ENCODE assay signal across 19 mouse cellular contexts in genomic region chr4:47936470-47937125, GRCm38 (mm10).
DNase-seq lines count a peak whose midpoint lies in the region; ATAC-seq and TF ChIP-seq lines count a peak whose summit lies in the region.
"Had no signal": no experiment of that assay in that cellular context is flagged by ENCODE, and none has a peak within 500 bp of the region (broad histone marks: within the 10 kb centered on the region; RNA-seq: fewer than 3 reads in every experiment).

No protein-coding gene starts in this region.

- intact Hi-C loops in heart, adult 2 months (cut with DNase I): no loop called here

- H3K27ac ChIP-seq in intestine, postnatal 0 days (ENCODE audit: low read depth, low read length): no peak overlapping the region
- H3K27ac ChIP-seq in stomach, embryonic 16.5 days (ENCODE audit: low read length): peak overlapping the region; percentile 25; the same call in 1 of the 2 replicates
- H3K27ac ChIP-seq in heart, adult 2 months: no peak overlapping the region
- H3K27ac ChIP-seq: embryonic facial prominence, embryonic 13.5 days; forebrain, embryonic 12.5 days; heart, embryonic 10.5 days; hindbrain, embryonic 10.5 days; hindbrain, embryonic 14.5 days had no signal

- ATAC-seq in intestine, postnatal 0 days: peak; percentile 92
- peak; percentile 72 for ATAC-seq in stomach, embryonic 16.5 days (ENCODE audit: insufficient read depth, low FRiP score)
- no peak for ATAC-seq in granulocyte monocyte progenitor cell, adult 5-6 weeks (replicated peaks; ENCODE audit: poor library complexity, severe bottlenecking)
- ATAC-seq: forebrain, embryonic 16.5 days had no signal

- H3K9ac ChIP-seq in intestine, postnatal 0 days (ENCODE audit: low read depth, low read length): no peak overlapping the region
- no peak overlapping the region for H3K9ac ChIP-seq in stomach, embryonic 16.5 days (ENCODE audit: low read length)
- H3K9ac ChIP-seq in heart, adult 2 months (ENCODE audit: low read depth, low read length): no peak overlapping the region
- H3K9ac ChIP-seq: embryonic facial prominence, embryonic 13.5 days; forebrain, embryonic 12.5 days; hindbrain, embryonic 14.5 days had no signal

- TF ChIP-seq CTCF in intestine, postnatal 0 days (IDR thresholded peaks at IDR 0.05; ENCODE audit: low read depth): no peak
- TF ChIP-seq CTCF in heart, adult 2 months (IDR thresholded peaks at IDR 0.05): no peak

- peak; percentile 8 for DNase-seq in adrenal gland, adult 2 months
- DNase-seq in adrenal gland, postnatal 14 days: no peak
- DNase-seq in 3T3-L1 (ENCODE audit: low read depth, low spot score): peak; percentile 4
- no peak for DNase-seq in heart, adult 2 months
- DNase-seq: adrenal gland, postnatal 25 days; cerebellum, adult 18-20 months; cerebellum, adult 9-11 months; cerebellum, postnatal 36 days; gastrocnemius, postnatal 14 days; heart, postnatal 10 days had no signal

- no peak overlapping the region for H3K4me2 ChIP-seq in intestine, postnatal 0 days (replicated peaks; ENCODE audit: low read depth)
- no peak overlapping the region for H3K4me2 ChIP-seq in stomach, embryonic 16.5 days (ENCODE audit: low read depth, low read length)
- H3K4me2 ChIP-seq: embryonic facial prominence, embryonic 13.5 days; forebrain, embryonic 12.5 days; hindbrain, embryonic 14.5 days had no signal

- H3K27me3 ChIP-seq in intestine, postnatal 0 days (replicated peaks; ENCODE audit: control insufficient read depth, insufficient read depth, low read length): no peaks in the 10 kb centered on the region
- no peaks in the 10 kb centered on the region for H3K27me3 ChIP-seq in stomach, embryonic 16.5 days (ENCODE audit: control insufficient read depth, insufficient read depth, low read length)
- H3K27me3 ChIP-seq in heart, adult 2 months (ENCODE audit: control insufficient read depth, insufficient read depth, low read length): no peaks in the 10 kb centered on the region
- H3K27me3 ChIP-seq: embryonic facial prominence, embryonic 13.5 days; forebrain, embryonic 12.5 days had no signal

- WGBS in intestine, postnatal 0 days: 28% methylated on average over 7 of the region's 7 CpGs
- WGBS in stomach, embryonic 16.5 days: 54% methylated on average over 7 of the region's 7 CpGs
- whole genome bisulfite sequencing in heart, adult 2 months: 45% methylated on average over 7 of the region's 7 CpGs

- H3K4me3 ChIP-seq in intestine, postnatal 0 days (ENCODE audit: low read depth, low read length): no peak overlapping the region
- H3K4me3 ChIP-seq in stomach, embryonic 16.5 days (replicated peaks; ENCODE audit: low read length): no peak overlapping the region
- H3K4me3 ChIP-seq in heart, adult 2 months: no peak overlapping the region
- H3K4me3 ChIP-seq: embryonic facial prominence, embryonic 13.5 days; forebrain, embryonic 12.5 days; heart, embryonic 10.5 days; hindbrain, embryonic 10.5 days had no signal

- H3K36me3 ChIP-seq in intestine, postnatal 0 days (ENCODE audit: control insufficient read depth, insufficient read depth): no peaks in the 10 kb centered on the region
- H3K36me3 ChIP-seq in stomach, embryonic 16.5 days (ENCODE audit: control insufficient read depth, insufficient read depth, low read length): no peaks in the 10 kb centered on the region
- no peaks in the 10 kb centered on the region for H3K36me3 ChIP-seq in heart, adult 2 months (ENCODE audit: control insufficient read depth, insufficient read depth, low read length)
- H3K36me3 ChIP-seq: embryonic facial prominence, embryonic 13.5 days; forebrain, embryonic 12.5 days; heart, embryonic 10.5 days; hindbrain, embryonic 10.5 days had no signal

- no peak for TF ChIP-seq POLR2A in heart, adult 2 months (IDR thresholded peaks at IDR 0.05; ENCODE audit: insufficient read depth, low read depth, low read length)

- TF ChIP-seq EP300 in heart, adult 2 months (IDR thresholded peaks at IDR 0.05; ENCODE audit: insufficient read depth, low read depth, low read length): no peak

- H3K4me1 ChIP-seq in intestine, postnatal 0 days (replicated peaks; ENCODE audit: control insufficient read depth, insufficient read depth, low read length): no peaks in the 10 kb centered on the region
- no peaks in the 10 kb centered on the region for H3K4me1 ChIP-seq in stomach, embryonic 16.5 days (ENCODE audit: control insufficient read depth, insufficient read depth, low read length)
- no peaks in the 10 kb centered on the region for H3K4me1 ChIP-seq in heart, adult 2 months (ENCODE audit: control insufficient read depth, insufficient read depth, low read length)
- H3K4me1 ChIP-seq: embryonic facial prominence, embryonic 13.5 days; forebrain, embryonic 12.5 days; hindbrain, embryonic 10.5 days had no signal

- no peaks in the 10 kb centered on the region for H3K79me2 ChIP-seq in heart, adult 2 months (replicated peaks; ENCODE audit: control insufficient read depth, insufficient read depth, low read length)

- H3K9me3 ChIP-seq in intestine, postnatal 0 days (ENCODE audit: control insufficient read depth): no peaks in the 10 kb centered on the region
- peaks cover 4% of the 10 kb centered on the region; the same call in 1 of the 2 replicates for H3K9me3 ChIP-seq in stomach, embryonic 16.5 days (replicated peaks; ENCODE audit: control insufficient read depth, low read length)
- H3K9me3 ChIP-seq: embryonic facial prominence, embryonic 13.5 days; forebrain, embryonic 12.5 days; heart, embryonic 10.5 days had no signal

Comparison
In these comparisons a context has a peak if more than half of its experiments do, and no peak if none do; other contexts are left out.
1. DNase-seq: peak in adrenal gland, adult 2 months (single experiment) and 3T3-L1 (single experiment); none in adrenal gland, postnatal 14 days (single experiment) and heart, adult 2 months (0 of 2).